Mouse (Mus musculus): ENCODE measurements at regions not wholly inside any gene's neighbourhood (a gene's known extent, or its start where the extent isn't known, plus 50 kb on each side); places are given as distances from the start of the nearest gene placed in this dataset.

- no peak for DNase-seq
These were observed 194.7 kb upstream of the Esrrg start for GRCm38 (mm10) chr1:187413881-187414280.

DNA sequence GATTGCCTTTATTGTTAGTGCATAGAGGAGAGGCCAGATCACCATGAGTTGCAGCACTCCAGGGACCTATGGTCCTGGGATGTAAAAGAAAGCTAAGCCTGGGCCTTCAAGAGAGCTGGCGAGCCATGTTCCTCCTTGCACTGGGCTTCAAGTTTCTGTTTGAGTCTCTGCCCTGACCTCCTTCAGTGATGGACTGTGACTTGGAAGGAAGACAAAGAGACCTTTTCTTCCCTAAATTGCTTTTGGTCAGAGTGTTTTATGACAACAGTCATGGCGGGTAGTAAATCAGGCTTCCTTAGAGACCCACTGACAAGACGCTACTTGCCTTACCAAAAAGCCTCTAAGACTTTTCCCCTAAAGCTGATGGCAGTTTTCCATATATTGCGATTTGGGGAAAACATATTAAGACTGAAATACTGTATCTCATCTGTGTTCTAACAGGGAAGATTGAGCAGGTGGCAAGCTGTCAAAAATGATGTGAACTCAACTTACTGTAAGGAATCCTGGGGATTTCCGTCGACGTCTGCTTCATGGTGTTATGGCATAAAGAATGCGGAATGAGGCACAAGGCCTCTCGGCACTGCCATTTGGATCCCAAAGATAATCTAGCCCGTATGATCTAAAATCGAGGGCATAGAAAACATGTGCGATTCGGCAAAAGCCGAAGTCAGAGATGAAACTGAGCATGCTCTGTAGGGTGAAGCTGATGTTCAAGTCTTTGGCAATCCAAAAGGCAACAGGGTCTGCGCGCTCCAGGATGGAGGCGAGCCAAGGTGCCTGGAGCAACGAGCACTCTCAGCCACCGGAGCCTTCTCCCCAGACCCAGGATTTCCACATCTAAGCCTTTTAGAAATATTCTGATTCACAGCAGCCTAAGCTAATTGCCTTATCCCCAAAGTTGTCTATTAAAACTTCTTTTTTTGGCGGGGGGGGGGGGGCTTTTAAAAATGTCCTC, 190.1 kb upstream of the Esrrg start:
- no peak for DNase-seq

DNA sequence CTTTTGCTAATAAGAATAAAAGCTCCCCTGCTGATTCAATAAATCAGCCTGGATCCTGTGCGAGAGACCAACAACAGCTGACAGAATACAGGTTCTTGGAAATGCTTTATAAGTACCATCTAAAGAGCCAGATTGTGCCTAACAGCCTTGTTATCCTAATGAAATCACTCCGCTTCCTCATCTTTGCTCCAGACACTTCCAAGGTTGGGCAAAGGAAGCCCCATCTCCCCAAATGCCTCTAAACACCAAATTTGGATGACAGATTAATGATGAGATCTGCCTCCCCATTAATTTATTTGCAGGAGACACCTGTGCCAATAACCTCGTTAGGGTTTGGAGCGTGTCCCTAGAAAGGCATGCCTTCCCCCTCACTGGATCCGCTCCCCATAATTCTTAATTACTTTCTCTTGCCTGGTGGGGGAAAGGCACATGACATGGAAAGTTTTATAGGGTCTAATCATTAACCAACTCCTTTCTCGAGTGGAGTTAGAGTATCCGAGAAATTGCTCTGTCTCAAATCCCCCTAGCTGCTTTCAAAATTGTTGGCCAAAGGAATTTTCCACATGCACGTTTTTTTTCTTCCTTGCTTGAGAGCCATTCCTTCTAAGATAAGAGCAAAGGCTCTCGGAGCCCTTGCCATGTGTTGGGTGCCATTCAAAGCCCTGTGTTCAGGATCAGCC, 179.9 kb upstream of the Esrrg start:
- DNase-seq = peak; percentile 21 to 49

DNA sequence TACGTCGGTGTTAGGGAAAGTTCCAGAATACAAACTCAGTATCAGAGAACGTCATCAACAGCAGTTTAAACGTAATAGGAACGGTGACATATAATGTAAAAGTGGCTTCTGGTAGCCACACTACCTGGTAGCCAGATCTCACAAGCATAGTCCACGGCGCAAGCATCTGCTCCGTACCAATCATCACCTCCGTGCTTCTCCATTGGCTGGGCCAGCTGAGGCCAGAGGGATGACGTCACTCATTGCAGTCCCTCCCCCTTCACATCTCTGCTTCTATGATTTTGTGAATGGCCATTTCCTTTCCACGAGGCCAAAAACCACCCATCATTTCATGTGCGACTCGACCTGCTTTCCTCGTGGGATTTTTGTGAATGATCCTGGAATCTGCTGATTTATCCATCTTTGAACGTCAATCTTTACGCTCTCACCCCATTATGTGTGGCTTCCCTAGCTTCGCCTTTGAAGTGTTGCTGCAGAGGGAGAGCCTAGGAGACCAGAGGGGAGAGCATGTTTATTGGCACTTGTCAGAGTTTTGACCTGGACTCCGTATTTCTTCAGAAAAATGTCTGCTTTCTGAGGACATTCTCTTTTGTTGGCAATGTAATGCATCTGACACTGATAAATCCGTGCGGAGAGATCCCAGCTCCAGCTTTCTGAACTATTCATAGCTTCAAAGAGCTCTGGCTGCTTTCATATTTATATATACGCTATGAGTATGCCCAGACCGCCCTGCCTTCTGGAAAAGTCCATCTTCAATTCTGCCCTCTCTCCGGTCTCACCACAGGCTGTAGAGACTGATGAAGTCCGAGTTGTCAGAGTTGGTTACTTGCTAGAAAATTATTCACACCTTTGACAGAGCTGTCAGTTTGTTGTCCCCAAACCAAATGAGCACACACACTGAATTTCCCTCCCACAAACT, 174.6 kb upstream of the Esrrg start:
- no peak for DNase-seq

DNA sequence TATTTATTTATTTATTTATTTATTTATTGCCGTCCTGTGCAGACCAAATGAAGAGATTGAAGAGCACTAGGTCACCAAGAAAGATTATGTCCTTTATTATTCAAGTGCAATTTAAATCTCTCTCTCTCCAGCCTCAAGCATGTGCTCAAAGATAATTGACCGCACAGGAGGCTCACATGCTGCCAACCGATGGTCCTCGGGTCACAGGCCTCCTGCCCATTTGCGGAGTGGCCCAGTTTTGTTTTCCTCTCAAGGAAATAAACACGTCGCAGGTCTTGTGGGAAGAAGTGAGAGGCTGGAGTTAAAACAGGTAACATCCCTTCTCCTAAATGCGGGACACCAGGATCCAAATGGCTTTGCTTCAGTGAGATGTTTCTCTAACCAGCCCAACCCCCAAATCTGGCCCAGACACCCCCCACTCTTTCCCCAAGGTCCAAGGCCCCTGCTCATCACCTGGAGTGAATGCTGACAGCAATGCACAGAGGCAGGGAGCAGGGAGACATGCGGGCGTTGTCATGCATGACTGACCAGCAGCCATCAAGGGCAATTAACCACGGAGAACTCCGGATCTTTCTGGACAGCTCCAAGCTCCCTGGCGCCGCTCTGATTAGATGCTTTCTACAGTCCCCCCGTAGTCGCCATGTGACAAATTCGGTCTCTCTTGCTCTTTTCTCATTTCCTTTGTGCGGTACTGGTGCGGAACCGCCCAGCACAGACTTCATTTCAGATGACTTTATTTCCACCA, 169.2 kb upstream of the Esrrg start:
- DNase-seq = peak; percentile 77 to 88

DNA sequence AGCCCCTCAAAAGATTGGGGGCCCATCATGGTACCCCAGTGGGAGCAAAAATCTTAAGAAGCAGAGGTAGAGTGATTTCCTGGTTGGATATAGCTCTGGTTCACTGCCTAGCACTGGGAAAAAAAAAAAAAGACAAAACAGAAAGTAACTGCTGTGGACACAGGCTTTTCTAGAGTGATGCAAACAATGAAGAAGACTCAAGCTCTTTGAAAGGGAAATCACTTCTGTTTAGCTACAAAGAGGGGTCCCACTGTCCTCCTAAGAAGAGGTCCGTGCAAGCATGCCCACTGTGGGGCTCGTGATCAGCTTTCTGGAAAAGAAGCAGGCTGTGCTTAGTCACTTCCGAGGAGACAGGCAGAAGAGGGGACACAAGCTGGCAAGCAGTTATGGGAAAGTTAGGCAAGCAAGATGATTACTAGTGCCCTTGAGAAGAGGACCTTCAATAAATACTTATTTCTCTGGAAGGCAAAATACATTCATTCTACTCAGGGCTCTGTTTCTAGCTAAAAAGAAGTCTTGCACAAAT, 166.9 kb upstream of the Esrrg start:
- no peak for DNase-seq

DNA sequence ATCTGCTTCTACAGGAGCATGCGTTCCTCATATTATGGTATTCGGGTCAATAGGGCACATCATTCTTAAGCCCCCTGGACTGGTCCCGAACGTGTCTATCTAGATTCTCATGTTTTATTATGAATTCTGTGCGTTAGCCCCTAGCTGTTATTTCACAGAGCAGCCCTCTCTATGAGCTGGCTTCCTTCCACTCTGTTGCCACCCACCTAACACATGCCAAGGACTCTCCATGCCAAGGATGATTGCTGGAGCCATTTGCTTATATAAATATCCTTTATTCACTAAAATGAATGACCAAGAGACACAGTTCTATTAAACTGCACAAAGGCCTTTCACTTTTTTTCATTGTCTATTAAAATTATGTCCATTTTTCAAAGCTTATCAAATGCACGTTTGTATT, 162.1 kb upstream of the Esrrg start:
- DNase-seq = no peak

GRCm38 (mm10) chr1:187448173-187448572, 160.4 kb upstream of the Esrrg start:
- peak; percentile 74 to 77 for DNase-seq

DNA sequence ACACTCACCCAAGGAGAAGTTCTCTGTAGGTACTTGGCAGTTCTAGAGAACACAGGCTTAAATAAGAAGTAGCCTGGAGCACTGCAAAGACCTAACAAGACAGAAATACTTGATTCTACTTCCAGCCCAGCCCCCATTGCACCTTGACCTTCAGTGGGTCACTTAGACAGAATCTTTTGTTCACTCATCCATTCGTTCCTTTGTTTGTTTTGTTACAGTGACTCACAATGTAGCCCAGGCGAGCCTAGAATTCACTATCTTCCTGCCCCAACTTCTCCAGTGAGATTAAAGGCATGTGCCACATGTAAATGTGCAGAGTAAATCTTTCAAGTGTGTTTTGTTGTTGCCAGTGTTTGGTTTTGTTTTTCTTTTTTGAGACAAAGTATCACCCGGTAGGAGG, 158.5 kb upstream of the Esrrg start:
- DNase-seq = no peak

- peak; percentile 58 to 67 for DNase-seq
These were observed 156.4 kb upstream of the Esrrg start for GRCm38 (mm10) chr1:187452189-187452588.

- DNase-seq = peak; percentile 64 to 66
These were observed 154.2 kb upstream of the Esrrg start for GRCm38 (mm10) chr1:187454431-187454830.

DNA sequence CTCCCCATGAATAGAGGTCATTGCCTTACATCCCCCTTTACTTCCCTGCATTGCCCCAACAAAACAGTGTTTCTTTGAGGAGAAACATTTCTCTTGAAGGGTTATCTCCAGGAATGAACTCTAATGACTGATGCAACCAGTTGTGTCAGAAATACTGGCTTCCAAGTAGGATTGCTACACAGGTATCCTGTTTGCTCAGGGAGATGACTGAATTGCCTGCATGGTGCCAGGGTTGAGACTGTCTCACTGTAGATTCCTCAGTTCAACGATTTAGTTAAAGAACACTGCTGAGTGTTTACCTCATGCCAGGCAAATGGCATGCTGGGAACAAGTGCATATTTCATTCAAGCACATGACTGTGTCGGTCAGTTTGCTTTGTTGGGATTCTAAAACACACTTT, 123.8 kb upstream of the Esrrg start:
- no peak for DNase-seq

DNA sequence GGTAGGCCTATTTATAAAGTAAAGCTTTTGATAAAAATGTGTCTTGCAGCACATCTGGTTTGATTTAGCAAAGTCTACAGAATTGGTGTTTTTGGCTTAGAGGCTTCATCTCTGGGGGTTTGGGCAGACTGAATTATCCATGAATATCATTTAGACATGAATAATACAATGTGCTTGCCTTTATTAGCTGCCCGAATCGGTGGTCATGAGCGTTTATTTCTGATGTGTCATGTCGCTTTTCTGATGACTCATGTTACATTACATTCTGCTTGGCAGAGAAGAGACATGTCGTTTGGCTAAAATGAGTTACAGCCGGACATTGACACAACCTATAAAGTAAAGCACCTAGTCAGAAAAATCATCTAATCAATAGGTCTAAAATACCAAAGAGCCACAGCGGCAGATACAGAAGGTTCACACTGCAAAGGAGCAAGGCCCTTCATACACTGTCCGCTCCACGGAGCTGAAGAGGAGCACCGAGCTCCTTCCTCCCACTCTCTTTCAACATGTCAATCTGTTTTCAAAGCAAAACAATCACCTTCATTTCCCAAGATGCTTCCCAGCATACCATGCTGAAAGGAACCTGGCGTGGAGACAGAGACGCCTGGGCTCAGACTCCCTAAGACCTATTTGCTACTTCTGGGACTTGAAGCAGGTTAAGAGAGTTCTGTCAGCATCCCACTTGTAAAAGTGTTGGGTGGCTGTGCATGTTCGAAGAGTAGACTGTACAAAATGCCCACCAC, 120.5 kb upstream of the Esrrg start:
- DNase-seq = no peak

DNA sequence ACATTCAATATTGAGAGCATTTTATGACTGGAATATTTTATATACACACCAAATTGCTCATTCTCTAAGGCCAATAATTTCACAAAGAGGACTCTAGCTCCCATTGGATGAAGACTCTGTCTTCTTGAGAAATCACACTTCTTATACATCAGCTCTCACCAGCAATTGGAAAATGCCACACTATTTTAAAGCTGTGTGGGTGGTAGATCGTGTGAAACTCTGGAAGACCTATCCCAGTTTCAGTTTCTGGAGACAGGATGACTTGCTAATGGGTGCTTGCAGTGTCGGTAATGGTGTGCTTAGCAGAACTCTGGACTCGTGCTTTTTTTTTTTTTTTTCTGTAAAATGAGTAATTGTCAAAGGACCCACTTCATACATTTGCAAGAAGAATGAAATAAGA, 119.1 kb upstream of the Esrrg start:
- DNase-seq = no peak

GRCm38 (mm10) chr1:187505368-187505767, 103.2 kb upstream of the Esrrg start:
- no peak for DNase-seq

DNA sequence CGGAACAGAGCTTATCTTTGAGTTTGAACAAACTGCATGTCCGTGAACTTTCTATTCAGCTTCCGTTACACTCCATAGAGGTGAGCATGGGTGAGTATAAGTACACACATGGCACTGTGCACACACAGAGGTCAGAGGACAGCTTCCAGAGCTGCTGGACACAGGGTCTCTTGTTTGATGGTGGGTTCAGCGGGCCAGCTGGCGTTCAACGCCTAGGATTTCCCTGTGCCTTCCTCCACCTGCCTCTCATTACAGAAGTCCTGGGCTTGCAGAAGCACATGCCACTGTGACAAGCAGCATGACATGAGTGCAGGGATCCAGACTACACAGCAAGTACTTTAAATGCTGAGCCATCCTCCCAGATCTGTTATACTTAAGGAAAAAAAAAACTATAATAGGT, 101.4 kb upstream of the Esrrg start:
- no peak for DNase-seq

DNA sequence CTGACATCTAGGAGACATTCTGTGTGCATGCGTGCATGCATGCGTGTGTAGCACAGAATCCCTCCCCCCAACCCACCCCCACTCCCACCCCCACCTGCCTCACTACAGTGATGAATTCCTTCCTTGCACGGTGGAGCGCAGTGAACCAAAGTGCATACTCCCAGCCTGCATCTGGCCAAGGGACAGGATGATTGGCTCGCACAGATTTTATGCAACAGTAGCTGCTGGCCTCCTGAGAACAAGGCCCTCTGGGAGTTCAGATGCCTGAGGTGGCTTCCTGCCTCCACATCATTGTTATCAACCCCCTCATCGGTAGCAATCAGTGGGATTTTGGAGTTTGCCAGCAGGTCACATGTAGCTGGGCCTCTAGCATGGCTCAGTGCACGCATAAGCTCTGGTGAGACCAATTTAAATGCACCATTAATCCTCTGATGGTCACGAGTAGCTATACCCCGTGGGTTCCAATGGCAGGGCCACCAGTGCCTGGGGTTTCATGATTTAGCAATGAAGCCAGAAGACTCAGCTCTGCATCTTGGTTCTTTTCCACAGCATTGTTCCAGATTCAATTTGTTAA, 77.2 kb upstream of the Esrrg start:
- DNase-seq = peak; percentile 50 to 78

- no peak for DNase-seq
These were observed 72.3 kb upstream of the Esrrg start for GRCm38 (mm10) chr1:187536263-187536662.

DNA sequence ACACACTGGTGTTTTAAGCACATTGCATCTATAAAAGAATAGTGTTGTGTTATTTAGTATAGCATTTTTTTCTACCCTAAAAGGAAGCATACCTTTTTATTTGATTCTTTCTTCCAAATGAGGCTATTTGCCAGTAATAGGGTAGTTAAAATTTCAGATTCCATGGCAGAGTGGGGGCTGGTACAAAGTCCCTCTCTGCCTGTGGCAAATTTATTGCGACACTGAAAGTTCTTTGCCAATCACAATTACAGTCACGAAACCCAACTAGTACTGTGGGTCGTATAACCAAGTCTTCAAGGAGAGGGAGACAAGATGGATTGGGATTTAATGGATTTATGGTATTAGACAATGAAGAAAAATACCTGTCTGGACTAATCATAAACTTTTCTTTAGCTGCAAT, 51.9 kb upstream of the Esrrg start:
- DNase-seq = no peak

Data from kidney, postnatal 25 days (tissue).